Mouse (Mus musculus): ENCODE data around the gene Zrsr1. TPM values are rescaled to one million over a fixed set of nuclear protein-coding genes. Genes with fewer than 3 reads are reported as not detected.
A peak's percentile ranks its signal among the peaks of the same experiment; 100 is the strongest.

Zrsr1 gene
- 4.3 and 5.3 TPM in 2 replicates for polyA plus RNA-seq (2014; fragmentation: Nextera tagmentation; extraction: Ambion mirVana)

GRCm38 (mm10) chr11:22971835-22972709 is at the start of gene Zrsr1:
Gene Zrsr1, plus strand, starts transcription at chr11:22972005.
- DNase-seq (ENCODE audit: low spot score, missing footprints) (peak; percentile 93), ATAC-seq (ENCODE audit: low FRiP score) (peak; percentile 72)
- Histone ChIP-seq H3K4me1 (ENCODE audit: control insufficient read depth, insufficient read depth, low read length) (peaks cover 8% of the 10 kb centered on the region; the same call in 1 of the 2 replicates), H3K36me3 (ENCODE audit: control insufficient read depth, insufficient read depth, low read length) (peaks cover 7% of the 10 kb centered on the region; the same call in 1 of the 2 replicates), H3K4me2 (peak within 1 kb of the TSS; percentile 80), H3K27me3 (ENCODE audit: control insufficient read depth, insufficient read depth, low read length) (no peaks in the 10 kb centered on the region), H3K9ac (ENCODE audit: low read length) (peak within 1 kb of the TSS; percentile 56), H3K27ac (ENCODE audit: low read depth, low read length) (no peak within 1 kb of the TSS), H3K9me3 (ENCODE audit: control insufficient read depth, low read length) (peaks cover 18% of the 10 kb centered on the region), H3K4me3 (ENCODE audit: low read depth, low read length) (peak within 1 kb of the TSS; percentile 54)
- 51% methylated on average over 56 of the region's 56 CpGs for WGBS

GRCm38 (mm10) chr11:22922546-22922945 is 49.3 kb upstream of the Zrsr1 start:
- no peaks in the 10 kb centered on the region for H3K4me1 ChIP-seq (ENCODE audit: control insufficient read depth, insufficient read depth, low read length)
- ATAC-seq (ENCODE audit: low FRiP score): no peak
- H3K9me3 ChIP-seq (ENCODE audit: control insufficient read depth, low read length): no peaks in the 10 kb centered on the region
- no peak for DNase-seq (ENCODE audit: low spot score, missing footprints)
- H3K27me3 ChIP-seq (ENCODE audit: control insufficient read depth, insufficient read depth, low read length): no peaks in the 10 kb centered on the region
- H3K27ac ChIP-seq (ENCODE audit: low read depth, low read length): no peak overlapping the region
- H3K4me3 ChIP-seq (ENCODE audit: low read depth, low read length): no peak overlapping the region
- no peaks in the 10 kb centered on the region for H3K36me3 ChIP-seq (ENCODE audit: control insufficient read depth, insufficient read depth, low read length)
- 84% methylated on average over 2 of the region's 2 CpGs for WGBS
- no peak overlapping the region for H3K4me2 ChIP-seq
- no peak overlapping the region for H3K9ac ChIP-seq (ENCODE audit: low read length)

- Histone ChIP-seq H3K4me1 (ENCODE audit: control insufficient read depth, insufficient read depth, low read length) (no peaks in the 10 kb centered on the region), H3K9ac (ENCODE audit: low read length) (no peak overlapping the region), H3K36me3 (ENCODE audit: control insufficient read depth, insufficient read depth, low read length) (no peaks in the 10 kb centered on the region), H3K27ac (ENCODE audit: low read depth, low read length) (no peak overlapping the region), H3K4me3 (ENCODE audit: low read depth, low read length) (no peak overlapping the region), H3K4me2 (no peak overlapping the region), H3K9me3 (ENCODE audit: control insufficient read depth, low read length) (no peaks in the 10 kb centered on the region), H3K27me3 (ENCODE audit: control insufficient read depth, insufficient read depth, low read length) (no peaks in the 10 kb centered on the region)
- ATAC-seq (ENCODE audit: low FRiP score) (no peak), DNase-seq (ENCODE audit: low spot score, missing footprints) (no peak)
- whole genome bisulfite sequencing: 74% methylated on average over 2 of the region's 2 CpGs
These were observed 48.2 kb upstream of the Zrsr1 start for GRCm38 (mm10) chr11:22923606-22924005.

- no peak overlapping the region for H3K4me2 ChIP-seq
- 87% methylated on average over 8 of the region's 8 CpGs for WGBS
- no peaks in the 10 kb centered on the region for H3K36me3 ChIP-seq (ENCODE audit: control insufficient read depth, insufficient read depth, low read length)
- H3K9me3 ChIP-seq (ENCODE audit: control insufficient read depth, low read length): no peaks in the 10 kb centered on the region
- H3K4me3 ChIP-seq (ENCODE audit: low read depth, low read length): no peak overlapping the region
- DNase-seq (ENCODE audit: low spot score, missing footprints) (no peak), ATAC-seq (ENCODE audit: low FRiP score) (no peak)
- H3K9ac ChIP-seq (ENCODE audit: low read length): no peak overlapping the region
- no peak overlapping the region for H3K27ac ChIP-seq (ENCODE audit: low read depth, low read length)
- no peaks in the 10 kb centered on the region for H3K27me3 ChIP-seq (ENCODE audit: control insufficient read depth, insufficient read depth, low read length)
- no peaks in the 10 kb centered on the region for H3K4me1 ChIP-seq (ENCODE audit: control insufficient read depth, insufficient read depth, low read length)
These were observed 43.1 kb upstream of the Zrsr1 start for GRCm38 (mm10) chr11:22928586-22929169.

GRCm38 (mm10) chr11:22930129-22930528 is 41.7 kb upstream of the Zrsr1 start:
- 78% methylated on average over 2 of the region's 2 CpGs for WGBS
- no peak overlapping the region for H3K9ac ChIP-seq (ENCODE audit: low read length)
- H3K4me1 ChIP-seq (ENCODE audit: control insufficient read depth, insufficient read depth, low read length): no peaks in the 10 kb centered on the region
- no peak overlapping the region for H3K4me2 ChIP-seq
- H3K4me3 ChIP-seq (ENCODE audit: low read depth, low read length): no peak overlapping the region
- no peak for ATAC-seq (ENCODE audit: low FRiP score)
- no peaks in the 10 kb centered on the region for H3K36me3 ChIP-seq (ENCODE audit: control insufficient read depth, insufficient read depth, low read length)
- no peaks in the 10 kb centered on the region for H3K27me3 ChIP-seq (ENCODE audit: control insufficient read depth, insufficient read depth, low read length)
- H3K9me3 ChIP-seq (ENCODE audit: control insufficient read depth, low read length): no peaks in the 10 kb centered on the region
- no peak overlapping the region for H3K27ac ChIP-seq (ENCODE audit: low read depth, low read length)
- DNase-seq (ENCODE audit: low spot score, missing footprints): no peak

GRCm38 (mm10) chr11:22931320-22931905 is 40.4 kb upstream of the Zrsr1 start:
- Histone ChIP-seq H3K9me3 (ENCODE audit: control insufficient read depth, low read length) (no peaks in the 10 kb centered on the region), H3K4me2 (no peak overlapping the region), H3K27me3 (ENCODE audit: control insufficient read depth, insufficient read depth, low read length) (no peaks in the 10 kb centered on the region), H3K36me3 (ENCODE audit: control insufficient read depth, insufficient read depth, low read length) (no peaks in the 10 kb centered on the region), H3K4me3 (ENCODE audit: low read depth, low read length) (no peak overlapping the region), H3K27ac (ENCODE audit: low read depth, low read length) (no peak overlapping the region), H3K4me1 (ENCODE audit: control insufficient read depth, insufficient read depth, low read length) (no peaks in the 10 kb centered on the region), H3K9ac (ENCODE audit: low read length) (no peak overlapping the region)
- ATAC-seq (ENCODE audit: low FRiP score) (no peak), DNase-seq (ENCODE audit: low spot score, missing footprints) (no peak)
- 99% methylated on average over 2 of the region's 2 CpGs for WGBS

- no peaks in the 10 kb centered on the region for H3K9me3 ChIP-seq (ENCODE audit: control insufficient read depth, low read length)
- ATAC-seq (ENCODE audit: low FRiP score): no peak
These were observed 39.6 kb upstream of the Zrsr1 start for GRCm38 (mm10) chr11:22932167-22932566.

GRCm38 (mm10) chr11:22936446-22937125 is 35.2 kb upstream of the Zrsr1 start:
- Histone ChIP-seq H3K9ac (ENCODE audit: low read length) (no peak overlapping the region), H3K27me3 (ENCODE audit: control insufficient read depth, insufficient read depth, low read length) (no peaks in the 10 kb centered on the region), H3K9me3 (ENCODE audit: control insufficient read depth, low read length) (no peaks in the 10 kb centered on the region), H3K4me1 (ENCODE audit: control insufficient read depth, insufficient read depth, low read length) (no peaks in the 10 kb centered on the region), H3K4me2 (no peak overlapping the region), H3K4me3 (ENCODE audit: low read depth, low read length) (no peak overlapping the region), H3K36me3 (ENCODE audit: control insufficient read depth, insufficient read depth, low read length) (no peaks in the 10 kb centered on the region), H3K27ac (ENCODE audit: low read depth, low read length) (no peak overlapping the region)
- no peak for ATAC-seq (ENCODE audit: low FRiP score)
- no peak for DNase-seq (ENCODE audit: low spot score, missing footprints)
- WGBS: 74% methylated on average over 5 of the region's 5 CpGs

More at GRCm38 (mm10) chr11:22932167-22932566, 39.6 kb upstream of the Zrsr1 start:
- H3K27ac ChIP-seq (ENCODE audit: low read depth, low read length): no peak overlapping the region
- no peaks in the 10 kb centered on the region for H3K4me1 ChIP-seq (ENCODE audit: control insufficient read depth, insufficient read depth, low read length)
- no peaks in the 10 kb centered on the region for H3K27me3 ChIP-seq (ENCODE audit: control insufficient read depth, insufficient read depth, low read length)
- H3K9ac ChIP-seq (ENCODE audit: low read length): no peak overlapping the region
- no peak for DNase-seq (ENCODE audit: low spot score, missing footprints)
- H3K36me3 ChIP-seq (ENCODE audit: control insufficient read depth, insufficient read depth, low read length): no peaks in the 10 kb centered on the region
- no peak overlapping the region for H3K4me2 ChIP-seq
- no peak overlapping the region for H3K4me3 ChIP-seq (ENCODE audit: low read depth, low read length)

All from midbrain, embryonic 11.5 days (tissue).